Mouse (Mus musculus) heart, adult 2 months (tissue): Measurements from ENCODE around the gene Zfp365. TPM values are rescaled to one million over a fixed set of nuclear protein-coding genes. Genes with fewer than 3 reads are reported as not detected.
A peak's percentile ranks its signal among the peaks of the same experiment; 100 is the strongest.

Source experiments
- DNase-seq, 2 experiments: peaks; one replicate each; pipeline ENCODE4 v3.0.0; 2021
- H3K27ac ChIP-seq: fragments of 200-600 bp; 2 replicates; pipeline ENCODE4 v1.8.1; 2022
- H3K27me3 ChIP-seq: fragments of 200-500 bp; 2 replicates; pipeline ENCODE4 v1.6.1; 2012; ENCODE audit warnings: mild to moderate bottlenecking, low read length, inconsistent platforms, mixed read lengths; ENCODE audit not compliant: control insufficient read depth, insufficient read depth
- H3K36me3 ChIP-seq: fragments of 200-500 bp; 2 replicates; pipeline ENCODE4 v1.6.1; 2012; ENCODE audit warnings: low read length, inconsistent platforms; ENCODE audit not compliant: control insufficient read depth, insufficient read depth
- H3K4me1 ChIP-seq: fragments of 200-500 bp; 2 replicates; pipeline ENCODE4 v1.6.1; 2011; ENCODE audit warnings: low read length; ENCODE audit not compliant: control insufficient read depth, insufficient read depth
- H3K4me3 ChIP-seq: fragments of 200-600 bp; 2 replicates; pipeline ENCODE4 v1.8.1; 2022
- H3K79me2 ChIP-seq: fragments of 200-500 bp; replicated peaks from 2 replicates; pipeline ENCODE4 v1.6.1; 2012; ENCODE audit warnings: mild to moderate bottlenecking, inconsistent platforms, low read length, moderate library complexity, mixed read lengths; ENCODE audit not compliant: control insufficient read depth, insufficient read depth
- H3K9ac ChIP-seq: fragments of 200-500 bp; 2 replicates; pipeline ENCODE4 v1.6.1; 2012; ENCODE audit warnings: low read depth, mild to moderate bottlenecking, control low read depth, inconsistent platforms, low read length, mixed read lengths
- CTCF ChIP-seq: fragments of 200-600 bp; IDR thresholded peaks from 2 replicates; pipeline ENCODE4 v1.8.1; 2022; ENCODE audit warnings: antibody characterized with exemption, mild to moderate bottlenecking, moderate library complexity
- EP300 ChIP-seq: fragments of 200-500 bp; IDR thresholded peaks from 2 replicates; pipeline ENCODE4 v1.6.1; 2011; ENCODE audit warnings: low read depth, low read length, control low read depth; ENCODE audit not compliant: insufficient read depth
- POLR2A ChIP-seq: fragments of 200-500 bp; IDR thresholded peaks from 2 replicates; pipeline ENCODE4 v1.6.1; 2011; ENCODE audit warnings: mild to moderate bottlenecking, low read depth, low read length, control low read depth; ENCODE audit not compliant: insufficient read depth
- WGBS: fragments of 180-500 bp; shearing (Covaris S2); methylation state at CpG from one replicate; pipeline ENCODE4 v1.1.7; 2018; 5-methylcytosine and 5-hydroxymethylcytosine counted together
- intact Hi-C: fragments of 180-260 bp; cut with DNase I; formaldehyde crosslinking; loops from one replicate; pipeline ENCODE4 v1.15.1; 2025
- polyA plus RNA-seq: library from polyadenylated mRNA; depleted of rRNA; stranded (reverse); fragments of >200 nt; gene quantifications from 2 replicates; pipeline ENCODE4 v1.2.3, GENCODE M21; 2012
- total RNA-seq, 2 experiments: library from RNA; stranded (reverse); gene quantifications; 2 replicates each; pipeline ENCODE4 v1.2.3; 2021

Zfp365 gene
- total and polyA plus RNA-seq, 3 experiments, result 0.34 to 0.66 (median 0.39) TPM

- H3K36me3 ChIP-seq, result no peaks in the 10 kb centered on the region
- no peak overlapping the region for H3K4me3 ChIP-seq
- no peak overlapping the region for H3K27ac ChIP-seq
- no peaks in the 10 kb centered on the region for H3K79me2 ChIP-seq
- 85% methylated on average over 6 of the region's 6 CpGs for WGBS
- TF ChIP-seq POLR2A (no peak), CTCF (no peak), EP300 (no peak)
- no peaks in the 10 kb centered on the region for H3K27me3 ChIP-seq
- intact Hi-C loops, result no loop called here
- no peak overlapping the region for H3K9ac ChIP-seq
- no peaks in the 10 kb centered on the region for H3K4me1 ChIP-seq
- DNase-seq, result no peak
These were observed 21.3 kb downstream of the Zfp365 start for GRCm38 (mm10) chr10:67891126-67891525.

GRCm38 (mm10) chr10:67887971-67888370 lies 24.5 kb downstream of the Zfp365 start:
- no peak for DNase-seq
- H3K9ac ChIP-seq, result no peak overlapping the region
- H3K4me3 ChIP-seq, result no peak overlapping the region
- no peaks in the 10 kb centered on the region for H3K27me3 ChIP-seq
- TF ChIP-seq POLR2A (no peak), CTCF (no peak), EP300 (no peak)
- no peaks in the 10 kb centered on the region for H3K4me1 ChIP-seq
- H3K36me3 ChIP-seq, result no peaks in the 10 kb centered on the region
- H3K79me2 ChIP-seq, result no peaks in the 10 kb centered on the region
- no peak overlapping the region for H3K27ac ChIP-seq
- intact Hi-C loops, result no loop called here
- 88% methylated on average over 10 of the region's 10 CpGs for WGBS

- TF ChIP-seq EP300 (no peak), POLR2A (no peak), CTCF (no peak)
- no peak overlapping the region for H3K27ac ChIP-seq
- H3K79me2 ChIP-seq, result no peaks in the 10 kb centered on the region
- intact Hi-C loops, result no loop called here
- no peaks in the 10 kb centered on the region for H3K27me3 ChIP-seq
- no peaks in the 10 kb centered on the region for H3K36me3 ChIP-seq
- H3K4me3 ChIP-seq, result no peak overlapping the region
- no peak overlapping the region for H3K9ac ChIP-seq
- WGBS, result 87% methylated on average over 4 of the region's 4 CpGs
- no peaks in the 10 kb centered on the region for H3K4me1 ChIP-seq
- DNase-seq, result no peak
These were observed 31.8 kb downstream of the Zfp365 start for GRCm38 (mm10) chr10:67880692-67881091.

- 18% methylated on average over 2 of the region's 2 CpGs for WGBS
- Histone ChIP-seq H3K4me3 (no peak overlapping the region), H3K4me1 (no peaks in the 10 kb centered on the region), H3K79me2 (no peaks in the 10 kb centered on the region; the same call in 1 of the 2 replicates), H3K27me3 (peaks cover 2% of the 10 kb centered on the region; the same call in 1 of the 2 replicates), H3K9ac (no peak overlapping the region), H3K27ac (no peak overlapping the region), H3K36me3 (no peaks in the 10 kb centered on the region)
- peak; percentile 55 to 69 for DNase-seq
- peak; percentile 93 for TF ChIP-seq CTCF
- no peak for TF ChIP-seq POLR2A
- intact Hi-C loops, result loop anchor here (1.0 to 5.0 kb wide), 4 partner anchors 107 to 275 kb away; partner anchors contain the start of gene Rtkn2
These were observed 40.7 kb downstream of the Zfp365 start for GRCm38 (mm10) chr10:67871811-67872210.

GRCm38 (mm10) chr10:67868234-67868633 lies 44.2 kb downstream of the Zfp365 start:
- Histone ChIP-seq H3K4me1 (no peaks in the 10 kb centered on the region), H3K27me3 (peaks cover 2% of the 10 kb centered on the region; the same call in 1 of the 2 replicates), H3K9ac (no peak overlapping the region), H3K27ac (no peak overlapping the region), H3K79me2 (no peaks in the 10 kb centered on the region; the same call in 1 of the 2 replicates), H3K4me3 (no peak overlapping the region), H3K36me3 (no peaks in the 10 kb centered on the region)
- TF ChIP-seq POLR2A (no peak), EP300 (no peak), CTCF (no peak)
- 71% methylated on average over 3 of the region's 3 CpGs for WGBS
- DNase-seq, result no peak
- intact Hi-C loops, result no loop called here

- Histone ChIP-seq H3K27me3 (peaks cover 2% of the 10 kb centered on the region; the same call in 1 of the 2 replicates), H3K36me3 (no peaks in the 10 kb centered on the region), H3K4me1 (no peaks in the 10 kb centered on the region), H3K27ac (no peak overlapping the region), H3K9ac (no peak overlapping the region), H3K4me3 (no peak overlapping the region), H3K79me2 (no peaks in the 10 kb centered on the region; the same call in 1 of the 2 replicates)
- no peak for TF ChIP-seq POLR2A
- no peak for TF ChIP-seq EP300
- no peak for TF ChIP-seq CTCF
- intact Hi-C loops, result no loop called here
- no peak for DNase-seq
- WGBS, result 85% methylated on average over 6 of the region's 6 CpGs
These were observed 46.6 kb downstream of the Zfp365 start for GRCm38 (mm10) chr10:67865841-67866240.
